Mouse (Mus musculus): ENCODE data around the gene Otc.

DNA sequence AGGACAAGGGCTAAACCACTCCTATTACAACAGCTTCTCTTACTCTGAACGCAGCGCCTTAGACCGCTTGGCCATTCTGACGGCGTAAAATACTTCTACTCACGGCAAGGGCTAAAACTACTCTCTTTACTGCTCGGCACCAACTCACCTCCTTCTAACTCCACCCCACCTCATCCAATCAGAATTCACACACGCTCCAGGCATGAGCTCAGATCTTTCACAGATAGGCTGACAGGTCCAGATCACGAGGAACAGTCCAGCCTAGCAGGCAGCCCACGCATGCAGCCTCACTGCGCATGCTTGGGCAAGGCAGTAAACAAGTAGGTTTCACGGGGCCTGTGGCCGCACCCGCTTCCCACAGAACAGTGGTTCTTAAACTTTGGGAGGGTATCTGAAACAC is 45.2 kb downstream of the Otc start:
- TF ChIP-seq POLR2A (IDR thresholded peaks at IDR 0.05; ENCODE audit: borderline replicate concordance, low read depth, low read length) = no peak
- TF ChIP-seq CTCF (IDR thresholded peaks at IDR 0.05; ENCODE audit: low read depth, low read length) = no peak
